Mouse (Mus musculus) hindbrain, embryonic 13.5 days (tissue): ENCODE measurements around the gene Snrnp70. TPM values are rescaled to one million over a fixed set of nuclear protein-coding genes. Genes with fewer than 3 reads are reported as not detected.
A peak's percentile ranks its signal among the peaks of the same experiment; 100 is the strongest.

ENCODE experiments used
- ATAC-seq: fragments of 200-750 bp; cut with Nextera tagmentation; 2 replicates; pipeline ENCODE4 v1.8.0; 2017; ENCODE audit warnings: moderate TSS enrichment; ENCODE audit not compliant: low FRiP score
- H3K27ac ChIP-seq: fragments of 300-500 bp; sonication (generic); 2 replicates; pipeline ENCODE4 v1.5.1; 2015; ENCODE audit warnings: inconsistent platforms, mild to moderate bottlenecking, moderate library complexity
- H3K27me3 ChIP-seq: fragments of 300-500 bp; sonication (generic); 2 replicates; pipeline ENCODE4 v1.6.1; 2015; ENCODE audit warnings: mild to moderate bottlenecking, inconsistent platforms
- H3K36me3 ChIP-seq: fragments of 300-500 bp; sonication (generic); 2 replicates; pipeline ENCODE4 v1.6.1; 2015; ENCODE audit warnings: mild to moderate bottlenecking, inconsistent platforms
- H3K4me1 ChIP-seq: fragments of 300-500 bp; sonication (generic); replicated peaks from 2 replicates; pipeline ENCODE4 v1.6.1; 2015; ENCODE audit warnings: inconsistent platforms
- H3K4me2 ChIP-seq: fragments of 300-500 bp; sonication (generic); 2 replicates; pipeline ENCODE4 v1.6.1; 2015; ENCODE audit warnings: inconsistent platforms, mild to moderate bottlenecking, moderate library complexity
- H3K4me3 ChIP-seq: fragments of 300-500 bp; sonication (generic); 2 replicates; pipeline ENCODE4 v1.5.1; 2015; ENCODE audit warnings: mild to moderate bottlenecking, inconsistent platforms
- H3K9ac ChIP-seq: fragments of 300-500 bp; sonication (generic); 2 replicates; pipeline ENCODE4 v1.6.1; 2015; ENCODE audit warnings: mild to moderate bottlenecking, inconsistent platforms
- H3K9me3 ChIP-seq: fragments of 300-500 bp; sonication (generic); 2 replicates; pipeline ENCODE4 v1.6.1; 2016; ENCODE audit warnings: inconsistent platforms
- WGBS: fragments of 180-500 bp; shearing (Covaris S2); methylation state at CpG from one replicate; pipeline ENCODE4 v1.1.7; 2015; 5-methylcytosine and 5-hydroxymethylcytosine counted together
- polyA plus RNA-seq: library from polyadenylated mRNA; unstranded; fragments of >200 nt; fragmentation: Nextera tagmentation; extraction: Ambion mirVana; gene quantifications from 2 replicates; pipeline ENCODE4 v1.2.1, GENCODE M21; 2015

The Snrnp70 gene
- polyA plus RNA-seq, 1 experiment from 2014 or later, result 215 TPM

GRCm38 (mm10) chr7:45370475-45371311 lies 24.8 kb downstream of the Snrnp70 start, which contains the start of gene Lin7b:
TSS of gene Lin7b (minus strand) at chr7:45370583.
- Histone ChIP-seq H3K4me1 (peaks cover 34% of the 10 kb centered on the region), H3K4me3 (peak within 1 kb of the TSS; percentile 50), H3K27me3 (peaks cover 19% of the 10 kb centered on the region), H3K9me3 (no peaks in the 10 kb centered on the region), H3K27ac (no peak within 1 kb of the TSS), H3K4me2 (peak within 1 kb of the TSS; percentile 90), H3K9ac (peak within 1 kb of the TSS; percentile 74), H3K36me3 (peaks cover 33% of the 10 kb centered on the region)
- 13% methylated on average over 28 of the region's 28 CpGs for WGBS
- peak; percentile 44 for ATAC-seq

- H3K4me3 ChIP-seq, result peak overlapping the region; percentile 50
- peaks cover 24% of the 10 kb centered on the region for H3K27me3 ChIP-seq
- H3K27ac ChIP-seq, result no peak overlapping the region
- peaks cover 27% of the 10 kb centered on the region for H3K36me3 ChIP-seq
- no peaks in the 10 kb centered on the region for H3K9me3 ChIP-seq
- ATAC-seq, result peak; percentile 12; the same call in 1 of the 2 replicates
- peaks cover 41% of the 10 kb centered on the region for H3K4me1 ChIP-seq
- H3K4me2 ChIP-seq, result peak overlapping the region; percentile 90
- 10% methylated on average over 51 of the region's 52 CpGs for WGBS
- peak overlapping the region; percentile 74 for H3K9ac ChIP-seq
Measured at GRCm38 (mm10) chr7:45369836-45370474, 25.6 kb downstream of the Snrnp70 start.

- no peak overlapping the region; the same call in 1 of the 2 replicates for H3K4me3 ChIP-seq
- WGBS, result 71% methylated on average over 16 of the region's 16 CpGs
- no peak for ATAC-seq
- peaks cover 47% of the 10 kb centered on the region for H3K4me1 ChIP-seq
- peaks cover 22% of the 10 kb centered on the region for H3K36me3 ChIP-seq
- peaks cover 28% of the 10 kb centered on the region for H3K27me3 ChIP-seq
- H3K9me3 ChIP-seq, result no peaks in the 10 kb centered on the region
- peak overlapping the region; percentile 74 for H3K9ac ChIP-seq
- no peak overlapping the region for H3K27ac ChIP-seq
- H3K4me2 ChIP-seq, result peak overlapping the region; percentile 90
Measured at GRCm38 (mm10) chr7:45369022-45369745, 26.4 kb downstream of the Snrnp70 start.

GRCm38 (mm10) chr7:45368178-45368577 lies 27.4 kb downstream of the Snrnp70 start:
- peaks cover 38% of the 10 kb centered on the region for H3K27me3 ChIP-seq
- no peak for ATAC-seq
- H3K9ac ChIP-seq, result peak overlapping the region; percentile 96
- H3K9me3 ChIP-seq, result no peaks in the 10 kb centered on the region
- H3K27ac ChIP-seq, result peak overlapping the region; percentile 92; the same call in 1 of the 2 replicates
- H3K4me2 ChIP-seq, result peak overlapping the region; percentile 87
- H3K36me3 ChIP-seq, result peaks cover 16% of the 10 kb centered on the region
- 83% methylated on average over 15 of the region's 15 CpGs for WGBS
- peak overlapping the region; percentile 79 for H3K4me3 ChIP-seq
- H3K4me1 ChIP-seq, result peaks cover 50% of the 10 kb centered on the region

GRCm38 (mm10) chr7:45367020-45367880 lies 28.3 kb downstream of the Snrnp70 start:
- H3K36me3 ChIP-seq, result peaks cover 6% of the 10 kb centered on the region
- no peaks in the 10 kb centered on the region for H3K9me3 ChIP-seq
- H3K27me3 ChIP-seq, result peaks cover 47% of the 10 kb centered on the region
- H3K4me2 ChIP-seq, result peak overlapping the region; percentile 87
- H3K4me1 ChIP-seq, result peaks cover 58% of the 10 kb centered on the region
- peak overlapping the region; percentile 79 for H3K4me3 ChIP-seq
- peak overlapping the region; percentile 96 for H3K9ac ChIP-seq
- peak overlapping the region; percentile 92 for H3K27ac ChIP-seq
- ATAC-seq, result peak; percentile 85
- under 1% methylated on average over 70 of the region's 70 CpGs for WGBS

GRCm38 (mm10) chr7:45366652-45367019 lies 28.9 kb downstream of the Snrnp70 start, which contains the start of gene Ppfia3:
TSS of gene Ppfia3 (minus strand) at chr7:45367019.
- H3K9ac ChIP-seq, result peak within 1 kb of the TSS; percentile 96
- H3K36me3 ChIP-seq, result 0 out of 2 replicates have a peak, but pooled peaks cover 2% of the 10 kb centered on the region
- peak within 1 kb of the TSS; percentile 87 for H3K4me2 ChIP-seq
- peak; percentile 37 for ATAC-seq
- peak within 1 kb of the TSS; percentile 79 for H3K4me3 ChIP-seq
- under 1% methylated on average over 24 of the region's 26 CpGs for WGBS
- H3K4me1 ChIP-seq, result peaks cover 64% of the 10 kb centered on the region
- H3K27me3 ChIP-seq, result peaks cover 49% of the 10 kb centered on the region
- no peaks in the 10 kb centered on the region for H3K9me3 ChIP-seq
- H3K27ac ChIP-seq, result peak within 1 kb of the TSS; percentile 92

GRCm38 (mm10) chr7:45365742-45366651 lies 29.5 kb downstream of the Snrnp70 start:
- peak overlapping the region; percentile 79 for H3K4me3 ChIP-seq
- peaks cover 71% of the 10 kb centered on the region for H3K4me1 ChIP-seq
- H3K27ac ChIP-seq, result peak overlapping the region; percentile 92
- H3K27me3 ChIP-seq, result peaks cover 49% of the 10 kb centered on the region
- WGBS, result 4% methylated on average over 34 of the region's 35 CpGs
- ATAC-seq, result no peak
- peak overlapping the region; percentile 96 for H3K9ac ChIP-seq
- H3K36me3 ChIP-seq, result 0 out of 2 replicates have a peak, but pooled peaks cover 2% of the 10 kb centered on the region
- H3K4me2 ChIP-seq, result peak overlapping the region; percentile 87
- H3K9me3 ChIP-seq, result no peaks in the 10 kb centered on the region

GRCm38 (mm10) chr7:45363983-45364382 lies 31.6 kb downstream of the Snrnp70 start:
- peaks cover 52% of the 10 kb centered on the region for H3K4me1 ChIP-seq

GRCm38 (mm10) chr7:45362801-45363200 lies 32.7 kb downstream of the Snrnp70 start:
- no peak for ATAC-seq
- Histone ChIP-seq H3K4me2 (0 out of 2 replicates have a peak overlapping the region, but pooled peaks have one; percentile 10), H3K27me3 (peaks cover 41% of the 10 kb centered on the region), H3K9me3 (no peaks in the 10 kb centered on the region), H3K4me1 (peaks cover 44% of the 10 kb centered on the region), H3K4me3 (0 out of 2 replicates have a peak overlapping the region, but pooled peaks have one; percentile 4), H3K9ac (no peak overlapping the region), H3K27ac (no peak overlapping the region), H3K36me3 (peaks cover 20% of the 10 kb centered on the region)
- 7% methylated on average over 13 of the region's 13 CpGs for WGBS

More at GRCm38 (mm10) chr7:45363983-45364382, 31.6 kb downstream of the Snrnp70 start:
- no peak overlapping the region for H3K27ac ChIP-seq
- H3K4me2 ChIP-seq, result no peak overlapping the region
- ATAC-seq, result no peak
- WGBS, result 95% methylated on average over 2 of the region's 2 CpGs
- H3K9ac ChIP-seq, result no peak overlapping the region
- H3K27me3 ChIP-seq, result peaks cover 50% of the 10 kb centered on the region
- H3K9me3 ChIP-seq, result no peaks in the 10 kb centered on the region
- H3K4me3 ChIP-seq, result no peak overlapping the region
- H3K36me3 ChIP-seq, result peaks cover 11% of the 10 kb centered on the region

- peaks cover 41% of the 10 kb centered on the region for H3K4me1 ChIP-seq
- H3K9me3 ChIP-seq, result no peaks in the 10 kb centered on the region
- peak overlapping the region; percentile 78 for H3K9ac ChIP-seq
- H3K27ac ChIP-seq, result peak overlapping the region; percentile 81
- WGBS, result under 1% methylated on average over 43 of the region's 43 CpGs
- H3K4me2 ChIP-seq, result peak overlapping the region; percentile 84
- peak overlapping the region; percentile 45 for H3K4me3 ChIP-seq
- peaks cover 41% of the 10 kb centered on the region for H3K27me3 ChIP-seq
- peak; percentile 88 for ATAC-seq
- peaks cover 34% of the 10 kb centered on the region for H3K36me3 ChIP-seq
Measured at GRCm38 (mm10) chr7:45361243-45361804, 34.2 kb downstream of the Snrnp70 start.
